ENCODE assay signal across 23 mouse cellular contexts in genomic region chr17:50205152-50205782, GRCm38 (mm10). TPM values are rescaled to one million over a fixed set of nuclear protein-coding genes. Genes with fewer than 3 reads are reported as not detected.
DNase-seq lines count a peak whose midpoint lies in the region; ATAC-seq and TF ChIP-seq lines count a peak whose summit lies in the region.
"Had no signal": no experiment of that assay in that cellular context is flagged by ENCODE, and none has a peak within 500 bp of the region (broad histone marks: within the 10 kb centered on the region; RNA-seq: fewer than 3 reads in every experiment).

No protein-coding gene starts in this region.

- ATAC-seq in common myeloid progenitor, adult 5-6 weeks (replicated peaks; ENCODE audit: low read depth, poor library complexity, severe bottlenecking) = 0 out of 2 replicates have a peak, but pooled peaks have one; percentile 47
- ATAC-seq in forebrain, embryonic 12.5 days (ENCODE audit: low FRiP score) = no peak
- ATAC-seq: activated CD4-positive, CD25-positive, alpha-beta regulatory T cell, adult 4 months; CD4-positive, CD25-positive, alpha-beta regulatory T cell, adult 4 months; forebrain, embryonic 14.5 days; forebrain, embryonic 16.5 days; Patski had no signal

- H3K4me2 ChIP-seq in CH12.LX (ENCODE audit: insufficient read depth, low read depth, poor library complexity, severe bottlenecking) = peak overlapping the region; percentile 44; the same call in 1 of the 2 replicates
- no peak overlapping the region for H3K4me2 ChIP-seq in forebrain, embryonic 12.5 days
- H3K4me2 ChIP-seq: embryonic facial prominence, embryonic 12.5 days had no signal

- peaks cover 12 to 36% of the 10 kb centered on the region in 2 experiments for H3K36me3 ChIP-seq in CH12.LX (replicated peaks in 1 of 2; ENCODE audit: control insufficient read depth in 1 of 2, insufficient read depth in 1 of 2, low read length in 1 of 2)
- no peaks in the 10 kb centered on the region for H3K36me3 ChIP-seq in splenic B cell, adult 2 months (ENCODE audit: control insufficient read depth, insufficient read depth, low read length, poor library complexity, severe bottlenecking)
- H3K36me3 ChIP-seq in forebrain, embryonic 12.5 days (replicated peaks) = no peaks in the 10 kb centered on the region
- no peaks in the 10 kb centered on the region for H3K36me3 ChIP-seq in thymus, adult 2 months (ENCODE audit: control insufficient read depth, insufficient read depth, low read length)
- H3K36me3 ChIP-seq: embryonic facial prominence, embryonic 10.5 days; embryonic facial prominence, embryonic 12.5 days had no signal

- peak overlapping the region; percentile 90 for H3K9ac ChIP-seq in CH12.LX (ENCODE audit: insufficient read depth, low read depth)
- no peak overlapping the region for H3K9ac ChIP-seq in forebrain, embryonic 12.5 days
- H3K9ac ChIP-seq: embryonic facial prominence, embryonic 12.5 days had no signal

- H3K4me1 ChIP-seq in CH12.LX (ENCODE audit: control insufficient read depth in 1 of 2, insufficient read depth in 2 of 2) = peaks cover 26 to 34% of the 10 kb centered on the region in 2 experiments
- H3K4me1 ChIP-seq in forebrain, embryonic 12.5 days = no peaks in the 10 kb centered on the region
- peaks cover 15% of the 10 kb centered on the region for H3K4me1 ChIP-seq in thymus, adult 2 months (replicated peaks; ENCODE audit: control insufficient read depth, insufficient read depth, low read length)
- H3K4me1 ChIP-seq: embryonic facial prominence, embryonic 10.5 days; embryonic facial prominence, embryonic 12.5 days had no signal

- TF ChIP-seq RAD21 in CH12.LX (IDR thresholded peaks at IDR 0.05; ENCODE audit: low read depth, low read length) = no peak

- TF ChIP-seq EP300 in CH12.LX (IDR thresholded peaks at IDR 0.05; ENCODE audit: low read length) = peak; percentile 100

- TF ChIP-seq CTCF in CH12.LX (conservative IDR thresholded peaks at IDR 0.05 in 1 of 2, IDR thresholded peaks at IDR 0.05 in 1 of 2; ENCODE audit: low read depth in 2 of 2, low read length in 2 of 2) = no peak
- TF ChIP-seq CTCF in thymus, adult 2 months (IDR thresholded peaks at IDR 0.05; ENCODE audit: borderline replicate concordance, control insufficient read depth, extremely low read depth, insufficient read depth, low read length, poor library complexity) = no peak

- DNase-seq in A20 (ENCODE audit: low read depth, low spot score) (peak; percentile 88), CH12.LX (ENCODE audit: extremely low read depth) (peak; percentile 93)
- peak; percentile 59 for DNase-seq in splenic B cell, adult 2 months (ENCODE audit: low read depth, low spot score)
- DNase-seq in thymus, adult 2 months = no peak
- DNase-seq in layer of hippocampus, adult 9-10 months (ENCODE audit: low spot score) = no peak
- DNase-seq: adrenal gland, adult 8-10 months; adrenal gland, postnatal 14 days; B cell, adult 2 months; cerebellum, adult 11 months; cerebellum, adult 18-20 months; cerebellum, adult 8-10 months; cerebellum, adult 9-11 months; cerebellum, postnatal 14 days; cerebellum, postnatal 36 days had no signal

- peak overlapping the region; percentile 97 for H3K27ac ChIP-seq in CH12.LX (ENCODE audit: insufficient read depth, low read depth)
- no peak overlapping the region for H3K27ac ChIP-seq in forebrain, embryonic 12.5 days
- no peak overlapping the region for H3K27ac ChIP-seq in thymus, adult 2 months (ENCODE audit: control insufficient read depth, insufficient read depth, low read length)
- H3K27ac ChIP-seq: embryonic facial prominence, embryonic 10.5 days; embryonic facial prominence, embryonic 12.5 days had no signal

- dilution Hi-C loops in CH12.LX (cut with MboI; ENCODE audit: extremely low pct_ligation_motif_present, extremely low pct_unique_long_range_greater_than_20kb, low sequenced_read_pairs) = no loop called here

- H3K27me3 ChIP-seq in CH12.LX (replicated peaks) = no peaks in the 10 kb centered on the region
- no peaks in the 10 kb centered on the region for H3K27me3 ChIP-seq in splenic B cell, adult 2 months (ENCODE audit: control insufficient read depth, insufficient read depth, low read length, poor library complexity, severe bottlenecking)
- peaks cover 8% of the 10 kb centered on the region; the same call in 1 of the 2 replicates for H3K27me3 ChIP-seq in forebrain, embryonic 12.5 days
- no peaks in the 10 kb centered on the region for H3K27me3 ChIP-seq in thymus, adult 2 months (ENCODE audit: control insufficient read depth, insufficient read depth, low read length)
- H3K27me3 ChIP-seq: embryonic facial prominence, embryonic 12.5 days; Patski had no signal

- in situ Hi-C loops in CH12.LX (cut with MboI; ENCODE audit: low pct_ligation_motif_present, low pct_unique_long_range_greater_than_20kb, low sequenced_read_pairs) = no loop called here

- H3K79me2 ChIP-seq in CH12.LX (replicated peaks; ENCODE audit: control insufficient read depth, extremely low read depth, insufficient read depth, poor library complexity, severe bottlenecking) = peaks cover 66% of the 10 kb centered on the region

- TF ChIP-seq POLR2A in CH12.LX (IDR thresholded peaks at IDR 0.05; ENCODE audit: low read depth, low read length) = peak; percentile 60
- no peak for TF ChIP-seq POLR2A in thymus, adult 2 months (IDR thresholded peaks at IDR 0.05; ENCODE audit: control insufficient read depth, extremely low read depth, insufficient read depth, low read length, poor library complexity)

- H3K4me3 ChIP-seq in CH12.LX (replicated peaks in 1 of 3; ENCODE audit: low read depth in 2 of 3, low read length in 2 of 3, poor library complexity in 1 of 3) = peak overlapping the region; percentile 45 to 55 (median 53)
- H3K4me3 ChIP-seq in forebrain, embryonic 12.5 days (replicated peaks) = no peak overlapping the region
- H3K4me3 ChIP-seq in thymus, adult 2 months (ENCODE audit: control insufficient read depth, insufficient read depth, low read length) = no peak overlapping the region
- H3K4me3 ChIP-seq: embryonic facial prominence, embryonic 10.5 days; embryonic facial prominence, embryonic 12.5 days had no signal

- no peaks in the 10 kb centered on the region for H3K9me3 ChIP-seq in CH12.LX (replicated peaks; ENCODE audit: low read length)
- no peaks in the 10 kb centered on the region for H3K9me3 ChIP-seq in forebrain, embryonic 12.5 days
- H3K9me3 ChIP-seq: embryonic facial prominence, embryonic 10.5 days; embryonic facial prominence, embryonic 12.5 days had no signal

- 88% methylated on average over 1 of the region's 1 CpGs for WGBS in forebrain, embryonic 12.5 days
- 88% methylated on average over 1 of the region's 1 CpGs for WGBS in thymus, adult 2 months

TF ChIP-seq in CH12.LX, 34 proteins besides CTCF, POLR2A, EP300 and RAD21 (continues in another document):
- TF ChIP-seq UBTF (IDR thresholded peaks at IDR 0.05; ENCODE audit: low read depth, low read length) = no peak
- TF ChIP-seq NELFE (IDR thresholded peaks at IDR 0.05; ENCODE audit: low read depth, low read length) = 0 out of 2 replicates have a peak, but pooled peaks have one; percentile 57
- peak; percentile 95 for TF ChIP-seq ETS1 (conservative IDR thresholded peaks at IDR 0.05; ENCODE audit: low read depth, low read length)
- peak; percentile 50; the same call in 1 of the 2 replicates for TF ChIP-seq TBP (conservative IDR thresholded peaks at IDR 0.05; ENCODE audit: low read depth, low read length)
- TF ChIP-seq GABPA (IDR thresholded peaks at IDR 0.05; ENCODE audit: insufficient replicate concordance, low read depth, low read length) = no peak
- peak; percentile 32; the same call in 1 of the 2 replicates for TF ChIP-seq E2F4 (IDR thresholded peaks at IDR 0.05; ENCODE audit: insufficient replicate concordance, low read depth, low read length)
- TF ChIP-seq HCFC1 (IDR thresholded peaks at IDR 0.05; ENCODE audit: low read depth, low read length) = no peak; the same call in none of the 2 replicates
- peak; percentile 53 for TF ChIP-seq MYC (IDR thresholded peaks at IDR 0.05; ENCODE audit: low read depth, low read length)
- no peak; the same call in 1 of the 2 replicates for TF ChIP-seq ZNF384 (IDR thresholded peaks at IDR 0.05; ENCODE audit: low read depth, low read length)
- TF ChIP-seq USF2 (conservative IDR thresholded peaks at IDR 0.05; ENCODE audit: low read depth, low read length) = no peak
- TF ChIP-seq CHD1 (IDR thresholded peaks at IDR 0.05; ENCODE audit: low read depth, low read length) = 0 out of 2 replicates have a peak, but pooled peaks have one; percentile 12
- peak; percentile 85 for TF ChIP-seq BHLHE40 (IDR thresholded peaks at IDR 0.05; ENCODE audit: low read depth, low read length)
- peak; percentile 99 for TF ChIP-seq MEF2A (IDR thresholded peaks at IDR 0.05; ENCODE audit: borderline replicate concordance, low read depth, low read length)
- no peak for TF ChIP-seq ZKSCAN1 (IDR thresholded peaks at IDR 0.05; ENCODE audit: borderline replicate concordance, low read depth, low read length)
- TF ChIP-seq TCF12 (IDR thresholded peaks at IDR 0.05; ENCODE audit: low read depth, low read length) = peak; percentile 99
- peak; percentile 41; the same call in 1 of the 2 replicates for TF ChIP-seq ELF1 (IDR thresholded peaks at IDR 0.05; ENCODE audit: low read depth, low read length)
- TF ChIP-seq MXI1 (IDR thresholded peaks at IDR 0.05; ENCODE audit: low read depth, low read length) = peak; percentile 45; the same call in 1 of the 2 replicates
- peak; percentile 97 for TF ChIP-seq MAZ (IDR thresholded peaks at IDR 0.05; ENCODE audit: low read depth, low read length)
- no peak for TF ChIP-seq NRF1 (IDR thresholded peaks at IDR 0.05; ENCODE audit: low read depth, low read length)
- peak; percentile 65 for TF ChIP-seq ZMIZ1 (IDR thresholded peaks at IDR 0.05; ENCODE audit: low read depth, low read length)
- peak; percentile 99 for TF ChIP-seq IRF4 (IDR thresholded peaks at IDR 0.05; ENCODE audit: low read depth, low read length)
- peak; percentile 97 for TF ChIP-seq JUND (conservative IDR thresholded peaks at IDR 0.05; ENCODE audit: low read depth, low read length)
- no peak for TF ChIP-seq SMC3 (IDR thresholded peaks at IDR 0.05; ENCODE audit: low read depth, low read length)
- TF ChIP-seq JUN (IDR thresholded peaks at IDR 0.05; ENCODE audit: insufficient read depth, low read depth, low read length) = peak; percentile 95
- TF ChIP-seq MAFK (IDR thresholded peaks at IDR 0.05; ENCODE audit: insufficient replicate concordance, low read length) = peak; percentile 82
- peak; percentile 88 for TF ChIP-seq RCOR1 (conservative IDR thresholded peaks at IDR 0.05; ENCODE audit: low read depth, low read length)
- TF ChIP-seq PAX5 (IDR thresholded peaks at IDR 0.05; ENCODE audit: low read length) = no peak

RNA-seq across cellular contexts. Expression of gene Rftn1, which starts 14.8 kb away (rescaled TPM):
- total RNA-seq in CH12.LX (2012; rRNA removed) = 52.5 and 76.2 TPM in 2 replicates
- total RNA-seq in CH12.LX (2014; rRNA removed) = 60.5 and 71.7 TPM in 2 replicates
- polyA plus RNA-seq in CH12.LX (2012; ENCODE audit: insufficient read length, low read depth) = 66.2 and 80.6 TPM in 2 replicates
- total RNA-seq in common myeloid progenitor, adult 5-6 weeks (2017) = 37.4 and 43.0 TPM in 2 replicates
- 13.4 and 15.4 TPM in 2 replicates for polyA plus RNA-seq in forebrain, embryonic 12.5 days (2016; fragmentation: Nextera tagmentation; extraction: Ambion mirVana)
- 102 and 163 TPM in 2 replicates for polyA plus RNA-seq in thymus, adult 2 months (2012; rRNA removed)

Comparison
In these comparisons a context has a peak if more than half of its experiments do, and no peak if none do; other contexts are left out.
1. DNase-seq: peak in A20 (single experiment), CH12.LX (single experiment) and splenic B cell, adult 2 months (single experiment); none in thymus, adult 2 months (single experiment) and layer of hippocampus, adult 9-10 months (single experiment).
2. H3K4me3 ChIP-seq: peak in CH12.LX (3 of 3); none in forebrain, embryonic 12.5 days (single experiment) and thymus, adult 2 months (single experiment).